Mouse (Mus musculus) liver, embryonic 13.5 days (tissue): Measurements from ENCODE around the gene Fkbp2. TPM values are rescaled to one million over a fixed set of nuclear protein-coding genes. Genes with fewer than 3 reads are reported as not detected.

ENCODE experiments used
- ATAC-seq: fragments of 200-750 bp; cut with Nextera tagmentation; 2 replicates; pipeline ENCODE4 v1.8.0; 2017; ENCODE audit warnings: low read depth, mild to moderate bottlenecking, moderate number of reproducible peaks, moderate library complexity
- DNase-seq: peaks from one replicate; pipeline ENCODE4 v3.0.0; 2022
- H3K27ac ChIP-seq: fragments of 300-500 bp; sonication (generic); 2 replicates; pipeline ENCODE4 v1.5.1; 2015; ENCODE audit warnings: moderate library complexity, mild to moderate bottlenecking, inconsistent platforms
- H3K27me3 ChIP-seq: fragments of 300-500 bp; sonication (generic); 2 replicates; pipeline ENCODE4 v1.6.1; 2015; ENCODE audit warnings: mild to moderate bottlenecking, inconsistent platforms
- H3K36me3 ChIP-seq: fragments of 300-500 bp; sonication (generic); 2 replicates; pipeline ENCODE4 v1.6.1; 2015; ENCODE audit warnings: mild to moderate bottlenecking, inconsistent platforms
- H3K4me1 ChIP-seq: fragments of 300-500 bp; sonication (generic); replicated peaks from 2 replicates; pipeline ENCODE4 v1.6.1; 2015; ENCODE audit warnings: inconsistent platforms
- H3K4me2 ChIP-seq: fragments of 300-500 bp; sonication (generic); 2 replicates; pipeline ENCODE4 v1.6.1; 2015; ENCODE audit warnings: inconsistent platforms, mild to moderate bottlenecking, moderate library complexity
- H3K4me3 ChIP-seq: fragments of 300-500 bp; sonication (generic); replicated peaks from 2 replicates; pipeline ENCODE4 v1.5.1; 2015; ENCODE audit warnings: mild to moderate bottlenecking, inconsistent platforms
- H3K9ac ChIP-seq: fragments of 300-500 bp; sonication (generic); 2 replicates; pipeline ENCODE4 v1.6.1; 2015; ENCODE audit warnings: mild to moderate bottlenecking, inconsistent platforms
- H3K9me3 ChIP-seq: fragments of 300-500 bp; sonication (generic); replicated peaks from 2 replicates; pipeline ENCODE4 v1.6.1; 2016; ENCODE audit warnings: inconsistent platforms
- WGBS: fragments of 180-500 bp; shearing (Covaris S2); methylation state at CpG from one replicate; pipeline ENCODE4 v1.1.7; 2015; ENCODE audit not compliant: insufficient replicate concordance; 5-methylcytosine and 5-hydroxymethylcytosine counted together
- polyA plus RNA-seq: library from polyadenylated mRNA; unstranded; fragments of >200 nt; fragmentation: Nextera tagmentation; extraction: Ambion mirVana; gene quantifications from 2 replicates; pipeline ENCODE4 v1.2.1, GENCODE M21; 2015

Fkbp2 gene
- polyA plus RNA-seq, 1 experiment from 2014 or later = 91.6 TPM

DNA sequence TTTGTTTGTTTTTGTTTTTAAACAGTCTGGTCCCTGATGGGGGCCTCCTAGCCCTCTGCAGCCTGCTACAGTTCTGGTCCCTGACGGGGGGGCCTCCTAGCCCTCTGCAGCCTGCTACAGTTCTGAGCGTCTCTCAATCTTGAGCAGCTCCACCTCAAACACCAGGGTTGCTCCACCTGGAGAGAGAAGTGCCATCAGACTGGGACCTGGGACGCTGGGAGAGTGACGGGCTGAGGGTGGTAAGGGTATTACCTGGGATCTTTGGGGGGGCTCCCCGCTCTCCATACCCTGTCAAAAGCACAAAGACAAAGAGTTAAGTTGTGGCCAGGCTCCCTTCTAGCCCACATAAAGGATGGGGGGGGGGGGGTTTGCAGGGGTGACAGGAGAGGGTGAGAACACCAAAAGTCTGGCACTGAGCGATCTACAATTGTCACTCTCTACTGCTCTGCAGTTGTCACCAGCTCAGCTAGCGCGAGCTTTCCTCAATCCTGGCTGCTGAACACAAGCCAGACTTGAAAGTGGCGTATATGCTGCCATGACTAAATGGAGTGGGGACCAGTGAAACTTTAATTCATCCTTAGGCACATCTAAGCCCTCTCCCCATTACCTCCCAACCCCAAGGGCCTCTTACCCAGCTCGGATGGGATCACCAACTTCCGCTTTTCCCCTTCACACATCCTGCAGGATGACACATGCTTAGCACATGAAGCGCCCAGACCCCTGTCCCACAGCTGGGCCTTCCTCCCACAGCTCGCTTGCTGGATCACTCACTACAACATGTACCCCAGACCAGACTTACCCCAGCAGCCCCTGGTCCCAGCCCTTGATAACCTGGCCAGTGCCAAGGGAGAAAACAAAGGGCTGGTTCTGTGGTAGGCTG, 2.3 kb downstream of the Fkbp2 start:
- Histone ChIP-seq H3K4me1 (peaks cover 79% of the 10 kb centered on the region), H3K27me3 (no peaks in the 10 kb centered on the region), H3K9me3 (no peaks in the 10 kb centered on the region), H3K36me3 (peaks cover 35% of the 10 kb centered on the region), H3K27ac (peak overlapping the region; percentile 89), H3K4me2 (peak overlapping the region; percentile 97), H3K9ac (peak overlapping the region; percentile 83), H3K4me3 (peak overlapping the region; percentile 80)
- WGBS = 71% methylated on average over 13 of the region's 13 CpGs
- ATAC-seq (no peak), DNase-seq (no peak)

GRCm38 (mm10) chr19:6975537-6976521, 4.5 kb downstream of the Fkbp2 start, which contains the start of gene Plcb3:
Plcb3 (minus strand) TSS chr19:6976470.
- Histone ChIP-seq H3K9ac (peak within 1 kb of the TSS; percentile 81), H3K4me3 (peak within 1 kb of the TSS; percentile 74), H3K27me3 (no peaks in the 10 kb centered on the region), H3K9me3 (no peaks in the 10 kb centered on the region), H3K27ac (peak within 1 kb of the TSS; percentile 87), H3K4me1 (peaks cover 79% of the 10 kb centered on the region), H3K36me3 (peaks cover 25% of the 10 kb centered on the region), H3K4me2 (peak within 1 kb of the TSS; percentile 97)
- WGBS = under 1% methylated on average over 16 of the region's 16 CpGs
- DNase-seq (no peak), ATAC-seq (no peak)

GRCm38 (mm10) chr19:6974211-6975205, 5.8 kb downstream of the Fkbp2 start, which contains the start of gene Ppp1r14b:
Ppp1r14b (plus strand) TSS chr19:6974968.
- H3K9ac ChIP-seq = peak within 1 kb of the TSS; percentile 81
- H3K4me1 ChIP-seq = peaks cover 90% of the 10 kb centered on the region
- ATAC-seq = peak; percentile 69
- peak within 1 kb of the TSS; percentile 82 for H3K4me2 ChIP-seq
- WGBS = under 1% methylated on average over 67 of the region's 84 CpGs
- peak within 1 kb of the TSS; percentile 87 for H3K27ac ChIP-seq
- H3K9me3 ChIP-seq = no peaks in the 10 kb centered on the region
- H3K36me3 ChIP-seq = peaks cover 25% of the 10 kb centered on the region
- H3K27me3 ChIP-seq = no peaks in the 10 kb centered on the region
- peak within 1 kb of the TSS; percentile 74 for H3K4me3 ChIP-seq
- peak; percentile 84 for DNase-seq

DNA sequence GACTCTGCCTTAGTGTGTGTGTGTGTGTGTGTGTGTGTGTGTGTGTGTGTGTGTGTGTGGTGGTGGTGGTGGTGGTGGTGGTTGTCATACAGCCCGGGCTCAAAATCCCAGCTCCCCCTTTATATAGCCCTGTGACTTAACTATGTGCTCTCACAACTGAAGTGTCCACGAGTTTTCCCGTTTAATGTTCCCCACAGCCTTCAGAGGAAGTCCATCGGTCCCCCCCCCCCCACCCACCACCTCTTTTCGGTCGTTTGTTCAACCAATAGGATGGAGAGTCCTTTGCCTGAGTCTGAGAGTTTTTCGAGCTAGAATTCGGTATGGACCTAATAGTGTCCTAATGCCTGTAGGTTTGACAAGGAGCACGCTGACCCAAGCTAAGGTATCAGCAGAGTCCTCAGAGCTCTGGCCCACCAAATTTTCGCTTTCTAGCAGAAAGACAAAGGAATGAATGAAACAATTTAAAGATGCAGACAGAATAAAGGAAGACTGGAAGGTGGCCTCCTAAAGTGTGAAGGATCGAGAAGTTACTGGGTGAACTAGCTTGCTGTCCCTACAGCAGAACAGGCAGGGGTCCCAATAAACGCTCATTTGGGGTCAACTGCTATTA, 6.6 kb downstream of the Fkbp2 start:
- H3K36me3 ChIP-seq = peaks cover 23% of the 10 kb centered on the region
- H3K9me3 ChIP-seq = no peaks in the 10 kb centered on the region
- peaks cover 90% of the 10 kb centered on the region for H3K4me1 ChIP-seq
- H3K27ac ChIP-seq = peak overlapping the region; percentile 63
- no peak for ATAC-seq
- peak overlapping the region; percentile 61 for H3K9ac ChIP-seq
- peak overlapping the region; percentile 74 for H3K4me3 ChIP-seq
- H3K4me2 ChIP-seq = peak overlapping the region; percentile 82
- 29% methylated on average over 12 of the region's 12 CpGs for WGBS
- no peak for DNase-seq
- 0 out of 2 replicates have a peak, but pooled peaks cover 6% of the 10 kb centered on the region for H3K27me3 ChIP-seq

GRCm38 (mm10) chr19:6972247-6972917, 7.9 kb downstream of the Fkbp2 start:
- Histone ChIP-seq H3K9ac (no peak overlapping the region), H3K36me3 (peaks cover 10% of the 10 kb centered on the region), H3K27ac (0 out of 2 replicates have a peak overlapping the region, but pooled peaks have one; percentile 27), H3K4me3 (no peak overlapping the region), H3K4me2 (no peak overlapping the region), H3K9me3 (no peaks in the 10 kb centered on the region), H3K27me3 (peaks cover 7% of the 10 kb centered on the region; the same call in 1 of the 2 replicates), H3K4me1 (peaks cover 88% of the 10 kb centered on the region)
- WGBS = 75% methylated on average over 13 of the region's 13 CpGs
- ATAC-seq (no peak), DNase-seq (no peak)

GRCm38 (mm10) chr19:6971644-6972043, 8.7 kb downstream of the Fkbp2 start:
- Histone ChIP-seq H3K4me1 (peaks cover 87% of the 10 kb centered on the region), H3K9me3 (no peaks in the 10 kb centered on the region), H3K4me2 (no peak overlapping the region), H3K27ac (peak overlapping the region; percentile 23; the same call in 1 of the 2 replicates), H3K27me3 (peaks cover 7% of the 10 kb centered on the region; the same call in 1 of the 2 replicates), H3K36me3 (peaks cover 4% of the 10 kb centered on the region; the same call in 1 of the 2 replicates), H3K9ac (no peak overlapping the region), H3K4me3 (no peak overlapping the region)
- DNase-seq (no peak), ATAC-seq (no peak)
- 55% methylated on average over 6 of the region's 6 CpGs for WGBS

- ATAC-seq = no peak
- H3K9me3 ChIP-seq = no peaks in the 10 kb centered on the region
- no peak for DNase-seq
- H3K4me1 ChIP-seq = peaks cover 77% of the 10 kb centered on the region
- H3K27me3 ChIP-seq = peaks cover 7% of the 10 kb centered on the region; the same call in 1 of the 2 replicates
- H3K4me3 ChIP-seq = peak overlapping the region; percentile 71
- WGBS = 22% methylated on average over 11 of the region's 11 CpGs
- H3K27ac ChIP-seq = peak overlapping the region; percentile 57
- H3K36me3 ChIP-seq = peaks cover 5% of the 10 kb centered on the region; the same call in 1 of the 2 replicates
- H3K4me2 ChIP-seq = peak overlapping the region; percentile 95
- H3K9ac ChIP-seq = peak overlapping the region; percentile 80
Measured at GRCm38 (mm10) chr19:6970460-6971085, 9.7 kb downstream of the Fkbp2 start.

DNA sequence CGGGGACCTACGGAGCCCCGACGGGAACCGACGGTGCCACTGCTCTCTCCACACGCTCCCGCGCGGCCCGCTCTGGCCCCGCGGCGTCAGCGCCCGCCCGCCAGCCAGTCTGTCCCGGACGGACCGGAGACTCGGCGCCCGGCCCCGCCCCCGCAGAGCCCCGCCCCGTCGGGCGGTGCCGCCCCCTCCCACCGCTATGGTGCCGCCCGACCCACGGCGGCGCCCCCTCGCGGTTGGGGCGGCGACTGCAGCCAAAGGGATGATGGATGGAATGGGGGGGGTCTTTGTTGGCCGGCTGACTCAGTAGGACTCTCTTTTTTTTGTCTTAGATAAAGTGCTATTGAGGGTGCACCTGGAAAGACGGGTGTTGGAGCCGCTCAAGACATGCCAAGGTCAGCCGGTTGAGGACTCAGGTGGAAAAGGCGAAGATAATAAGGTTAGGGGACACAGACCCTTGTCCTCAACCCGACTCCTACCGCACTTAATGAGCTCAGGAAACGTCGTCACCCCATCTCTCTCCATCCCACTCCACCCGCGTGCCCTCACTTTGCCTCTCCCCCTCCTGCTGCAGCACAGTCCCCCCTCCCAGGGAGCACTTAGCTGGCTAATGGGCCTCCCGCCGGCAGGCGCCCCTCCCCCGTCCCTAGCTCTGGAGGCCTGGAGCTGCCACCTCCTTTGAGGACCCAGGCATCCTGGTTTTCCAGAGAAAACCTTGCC, 10.5 kb downstream of the Fkbp2 start:
- Histone ChIP-seq H3K4me3 (peak overlapping the region; percentile 71), H3K4me1 (peaks cover 73% of the 10 kb centered on the region), H3K9me3 (no peaks in the 10 kb centered on the region), H3K27me3 (peaks cover 7% of the 10 kb centered on the region; the same call in 1 of the 2 replicates), H3K27ac (peak overlapping the region; percentile 57; the same call in 1 of the 2 replicates), H3K4me2 (peak overlapping the region; percentile 95), H3K9ac (peak overlapping the region; percentile 80), H3K36me3 (peaks cover 13% of the 10 kb centered on the region; the same call in 1 of the 2 replicates)
- DNase-seq = peak; percentile 67
- under 1% methylated on average over 55 of the region's 55 CpGs for WGBS
- peak; percentile 73 for ATAC-seq
